Mouse (Mus musculus) embryo, embryonic 11 days (tissue): ENCODE measurements around the gene Nlrp4b.
"Not testable (repeated sequence)": the region's sequence is repeated elsewhere in the genome, so short reads cannot be mapped to it uniquely, and the experiment has no call there.

ENCODE experiments used
- DNase-seq: peaks from one replicate; pipeline ENCODE4 v3.0.0-alpha.2; 2015

The Nlrp4b gene

GRCm38 (mm10) chr7:10687489-10687888, at the start of gene Nlrp4b:
Gene Nlrp4b, plus strand, starts transcription at chr7:10687789.
- DNase-seq: no peak

GRCm38 (mm10) chr7:10754264-10754663, 66.7 kb downstream of the Nlrp4b start, which contains the start of gene Vmn1r71:
Gene Vmn1r71, minus strand, starts transcription at chr7:10754364.
- DNase-seq: no peak

GRCm38 (mm10) chr7:10757551-10757950, 70.0 kb downstream of the Nlrp4b start:
- DNase-seq: not testable (repeated sequence)
